Mouse (Mus musculus) limb, embryonic 10.5 days (tissue): ENCODE measurements around the gene Tbx5. TPM values are rescaled to one million over a fixed set of nuclear protein-coding genes. Genes with fewer than 3 reads are reported as not detected.

Experiments
- DNase-seq: peaks from one replicate; pipeline ENCODE4 v3.0.0-alpha.2; 2017; ENCODE audit warnings: low spot score
- H3K27ac ChIP-seq: fragments of 300-500 bp; sonication (generic); 2 replicates; pipeline ENCODE4 v1.5.1; 2016; ENCODE audit warnings: mild to moderate bottlenecking
- H3K27me3 ChIP-seq: fragments of 300-500 bp; sonication (generic); 2 replicates; pipeline ENCODE4 v1.6.1; 2016; ENCODE audit warnings: low read depth, mild to moderate bottlenecking; ENCODE audit not compliant: poor library complexity, severe bottlenecking
- H3K36me3 ChIP-seq: fragments of 300-500 bp; sonication (generic); 2 replicates; pipeline ENCODE4 v1.6.1; 2016; ENCODE audit warnings: mild to moderate bottlenecking, moderate library complexity
- H3K4me1 ChIP-seq: fragments of 300-500 bp; sonication (generic); 2 replicates; pipeline ENCODE4 v1.6.1; 2016
- H3K4me3 ChIP-seq: fragments of 300-500 bp; sonication (generic); 2 replicates; pipeline ENCODE4 v1.5.1; 2016; ENCODE audit warnings: mild to moderate bottlenecking, moderate library complexity
- H3K9me3 ChIP-seq: fragments of 300-500 bp; sonication (generic); replicated peaks from 2 replicates; pipeline ENCODE4 v1.6.1; 2016; ENCODE audit warnings: mild to moderate bottlenecking
- WGBS: fragments of 180-500 bp; shearing (Covaris S2); methylation state at CpG from one replicate; pipeline ENCODE4 v1.1.7; 2016; 5-methylcytosine and 5-hydroxymethylcytosine counted together
- polyA plus RNA-seq: library from polyadenylated mRNA; unstranded; fragments of >200 nt; fragmentation: Nextera tagmentation; extraction: Ambion mirVana; gene quantifications from 2 replicates; pipeline ENCODE4 v1.2.1, GENCODE M21; 2016

The Tbx5 gene
- polyA plus RNA-seq = 35.6 and 39.1 TPM in 2 replicates

GRCm38 (mm10) chr5:119832479-119832796 lies at the start of gene Tbx5:
Gene Tbx5, plus strand, starts transcription at chr5:119832668.
- WGBS = 1% methylated on average over 16 of the region's 16 CpGs
- peak; percentile 71 for DNase-seq
- Histone ChIP-seq H3K4me3 (peak within 1 kb of the TSS; percentile 64), H3K9me3 (no peaks in the 10 kb centered on the region), H3K27me3 (peaks cover 100% of the 10 kb centered on the region), H3K36me3 (peaks cover 9% of the 10 kb centered on the region), H3K4me1 (peaks cover 39% of the 10 kb centered on the region), H3K27ac (peak within 1 kb of the TSS; percentile 99)

- no peaks in the 10 kb centered on the region for H3K36me3 ChIP-seq
- H3K4me1 ChIP-seq = peaks cover 6% of the 10 kb centered on the region
- DNase-seq = peak; percentile 33
- H3K9me3 ChIP-seq = no peaks in the 10 kb centered on the region
- H3K27me3 ChIP-seq = 0 out of 2 replicates have a peak, but pooled peaks cover 4% of the 10 kb centered on the region
- WGBS = 86% methylated on average over 7 of the region's 7 CpGs
- H3K4me3 ChIP-seq = no peak overlapping the region
- H3K27ac ChIP-seq = no peak overlapping the region
Measured at GRCm38 (mm10) chr5:119785959-119786358, 46.5 kb upstream of the Tbx5 start.

- WGBS = 43% methylated on average over 5 of the region's 5 CpGs
- Histone ChIP-seq H3K4me3 (no peak overlapping the region), H3K27ac (peak overlapping the region; percentile 10; the same call in 1 of the 2 replicates), H3K36me3 (no peaks in the 10 kb centered on the region), H3K9me3 (no peaks in the 10 kb centered on the region), H3K27me3 (peaks cover 55% of the 10 kb centered on the region), H3K4me1 (peaks cover 47% of the 10 kb centered on the region)
- peak; percentile 34 for DNase-seq
Measured at GRCm38 (mm10) chr5:119791664-119792063, 40.8 kb upstream of the Tbx5 start.

DNA sequence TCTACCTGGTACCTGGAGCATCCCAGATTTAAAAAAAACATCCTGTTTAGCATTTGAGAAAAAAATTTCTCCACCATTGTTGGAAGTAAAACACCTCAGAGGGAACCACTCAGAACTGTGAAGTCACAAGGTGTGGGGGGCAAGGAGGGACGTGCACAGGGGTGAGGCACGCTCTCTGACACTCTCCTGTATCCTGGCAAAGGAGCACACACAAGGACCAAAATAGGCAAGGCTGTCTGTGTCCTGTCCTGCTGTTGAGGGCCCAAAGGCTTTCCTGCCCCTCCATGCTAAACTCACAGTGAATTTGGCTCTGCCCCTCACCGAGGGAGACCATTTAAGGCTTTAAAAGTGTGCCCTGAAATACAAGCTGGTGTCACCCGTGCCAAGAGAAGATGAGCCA lies 38.5 kb upstream of the Tbx5 start:
- WGBS = 5% methylated on average over 4 of the region's 4 CpGs
- H3K27me3 ChIP-seq = peaks cover 74% of the 10 kb centered on the region
- peak overlapping the region; percentile 98 for H3K27ac ChIP-seq
- H3K4me3 ChIP-seq = no peak overlapping the region
- peak; percentile 35 for DNase-seq
- no peaks in the 10 kb centered on the region for H3K36me3 ChIP-seq
- H3K4me1 ChIP-seq = peaks cover 56% of the 10 kb centered on the region
- H3K9me3 ChIP-seq = no peaks in the 10 kb centered on the region

DNA sequence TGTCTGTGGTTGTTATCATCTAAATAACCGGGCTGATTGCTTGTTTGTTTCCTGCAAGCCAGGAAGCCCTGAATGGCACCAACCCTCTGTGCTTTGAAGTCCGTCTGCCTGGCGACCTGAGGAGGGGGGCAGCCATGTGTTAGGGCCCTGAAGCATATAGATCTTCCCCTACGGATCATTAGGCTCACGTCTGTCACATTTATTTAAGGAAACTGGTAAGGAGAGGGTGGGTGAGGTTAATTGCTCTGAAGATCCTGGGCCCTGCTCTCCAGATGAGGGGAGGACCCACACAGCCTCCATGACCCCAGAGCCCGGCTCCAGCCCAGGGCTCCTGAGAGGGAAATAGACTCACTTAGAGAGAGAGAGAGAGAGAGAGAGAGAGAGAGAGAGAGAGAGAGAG lies 37.1 kb upstream of the Tbx5 start:
- Histone ChIP-seq H3K36me3 (0 out of 2 replicates have a peak, but pooled peaks cover under 1% of the 10 kb centered on the region), H3K4me1 (peaks cover 67% of the 10 kb centered on the region), H3K4me3 (peak overlapping the region; percentile 69), H3K27me3 (peaks cover 88% of the 10 kb centered on the region), H3K9me3 (no peaks in the 10 kb centered on the region), H3K27ac (peak overlapping the region; percentile 98)
- peak; percentile 65 for DNase-seq
- WGBS = under 1% methylated on average over 6 of the region's 6 CpGs

DNA sequence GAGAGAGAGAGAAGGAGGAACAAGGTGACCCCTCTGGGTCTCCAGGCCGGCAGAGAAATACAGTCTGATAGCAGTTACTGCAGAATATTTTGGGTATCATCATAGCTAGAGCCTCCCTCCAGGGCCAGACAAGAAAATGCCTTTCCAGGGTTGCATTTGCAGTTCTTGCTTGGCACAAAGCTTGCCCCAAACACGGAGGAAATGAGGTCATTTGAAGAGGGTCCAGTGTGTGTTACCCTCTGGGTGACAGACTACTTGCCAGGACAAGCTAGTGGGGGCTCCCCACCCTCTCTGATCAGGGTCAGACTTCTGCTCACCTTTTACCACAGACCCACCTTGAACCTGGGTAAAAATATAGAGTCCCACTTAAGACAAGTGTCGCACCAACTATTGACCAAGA lies 36.7 kb upstream of the Tbx5 start:
- Histone ChIP-seq H3K27ac (peak overlapping the region; percentile 98), H3K27me3 (peaks cover 92% of the 10 kb centered on the region), H3K4me3 (peak overlapping the region; percentile 69), H3K36me3 (0 out of 2 replicates have a peak, but pooled peaks cover 3% of the 10 kb centered on the region), H3K9me3 (no peaks in the 10 kb centered on the region), H3K4me1 (peaks cover 71% of the 10 kb centered on the region)
- WGBS = 5% methylated on average over 3 of the region's 3 CpGs
- DNase-seq = peak; percentile 59

- peak; percentile 81 for DNase-seq
- Histone ChIP-seq H3K27ac (peak overlapping the region; percentile 98), H3K9me3 (no peaks in the 10 kb centered on the region), H3K4me3 (peak overlapping the region; percentile 69), H3K4me1 (peaks cover 78% of the 10 kb centered on the region), H3K27me3 (peaks cover 100% of the 10 kb centered on the region), H3K36me3 (0 out of 2 replicates have a peak, but pooled peaks cover 3% of the 10 kb centered on the region)
- under 1% methylated on average over 33 of the region's 33 CpGs for WGBS
Measured at GRCm38 (mm10) chr5:119796443-119797160, 35.9 kb upstream of the Tbx5 start.

GRCm38 (mm10) chr5:119797580-119798150 lies 34.8 kb upstream of the Tbx5 start:
- Histone ChIP-seq H3K36me3 (0 out of 2 replicates have a peak, but pooled peaks cover 3% of the 10 kb centered on the region), H3K27ac (peak overlapping the region; percentile 98), H3K27me3 (peaks cover 100% of the 10 kb centered on the region), H3K9me3 (no peaks in the 10 kb centered on the region), H3K4me3 (peak overlapping the region; percentile 69), H3K4me1 (peaks cover 80% of the 10 kb centered on the region)
- 1% methylated on average over 26 of the region's 26 CpGs for WGBS
- DNase-seq = peak; percentile 64

DNA sequence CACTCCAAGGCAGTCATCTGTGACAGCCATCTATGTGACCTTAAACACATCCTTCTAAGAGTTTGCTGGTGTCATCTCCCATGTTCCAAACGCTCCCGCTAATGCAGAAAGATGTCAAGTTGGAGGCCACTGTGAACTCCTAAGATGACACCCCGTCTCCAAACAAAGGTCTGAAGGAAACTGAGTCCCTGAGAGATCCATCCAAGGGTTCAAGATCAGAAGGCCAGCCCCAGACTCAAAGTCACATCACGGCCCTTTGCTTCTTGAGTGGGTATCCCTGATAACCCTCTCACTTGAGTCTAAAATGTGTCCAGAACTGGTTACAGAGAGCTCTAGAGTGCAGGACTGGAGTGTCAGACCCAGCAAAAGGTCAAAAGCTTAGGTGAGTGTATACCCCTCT lies 34.2 kb upstream of the Tbx5 start:
- Histone ChIP-seq H3K4me3 (peak overlapping the region; percentile 69), H3K4me1 (peaks cover 82% of the 10 kb centered on the region), H3K27ac (peak overlapping the region; percentile 98), H3K27me3 (peaks cover 100% of the 10 kb centered on the region), H3K9me3 (no peaks in the 10 kb centered on the region), H3K36me3 (0 out of 2 replicates have a peak, but pooled peaks cover 3% of the 10 kb centered on the region)
- 4% methylated on average over 4 of the region's 4 CpGs for WGBS
- no peak for DNase-seq

DNA sequence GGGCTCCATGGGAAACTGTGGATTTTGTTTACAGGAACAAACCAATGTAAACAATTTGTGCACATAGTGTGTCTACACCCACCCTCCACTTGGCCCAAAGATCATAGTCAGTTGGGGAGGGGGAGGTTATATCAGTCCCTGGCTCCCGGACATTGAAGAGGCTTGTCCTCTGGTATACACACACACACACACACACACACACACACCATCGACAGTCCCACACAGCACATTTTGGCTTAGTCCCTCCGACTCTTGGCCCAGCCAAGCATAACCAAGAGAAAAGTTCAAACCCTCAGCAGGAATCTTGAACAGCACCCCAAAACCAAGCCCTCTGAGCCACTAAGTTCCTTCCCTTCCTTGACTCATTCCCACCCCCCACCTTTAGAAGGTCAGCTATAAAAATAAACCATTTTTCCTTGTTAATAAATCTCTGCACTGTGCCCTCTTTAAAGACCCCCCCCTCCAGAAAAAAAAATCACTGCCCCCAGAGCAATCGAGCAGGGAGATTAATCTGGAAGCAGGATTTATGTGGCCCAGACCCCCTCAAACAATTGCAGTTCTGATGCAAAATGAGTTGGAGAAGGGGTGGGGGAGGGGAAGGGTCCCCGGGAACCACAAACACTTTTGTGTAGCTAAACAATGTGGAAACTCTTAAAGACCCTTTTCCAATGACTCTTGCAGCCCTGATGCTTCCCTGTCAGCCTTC lies 33.6 kb upstream of the Tbx5 start:
- H3K27ac ChIP-seq = peak overlapping the region; percentile 98
- peaks cover 7% of the 10 kb centered on the region for H3K36me3 ChIP-seq
- H3K4me3 ChIP-seq = peak overlapping the region; percentile 69
- DNase-seq = peak; percentile 67
- peaks cover 80% of the 10 kb centered on the region for H3K4me1 ChIP-seq
- WGBS = 2% methylated on average over 5 of the region's 5 CpGs
- H3K27me3 ChIP-seq = peaks cover 100% of the 10 kb centered on the region
- H3K9me3 ChIP-seq = no peaks in the 10 kb centered on the region

GRCm38 (mm10) chr5:119799419-119800242 lies 32.8 kb upstream of the Tbx5 start:
- peaks cover 9% of the 10 kb centered on the region for H3K36me3 ChIP-seq
- DNase-seq = peak; percentile 64
- peaks cover 73% of the 10 kb centered on the region for H3K4me1 ChIP-seq
- no peaks in the 10 kb centered on the region for H3K9me3 ChIP-seq
- peak overlapping the region; percentile 69 for H3K4me3 ChIP-seq
- peak overlapping the region; percentile 98 for H3K27ac ChIP-seq
- WGBS = 1% methylated on average over 9 of the region's 9 CpGs
- H3K27me3 ChIP-seq = peaks cover 100% of the 10 kb centered on the region

DNA sequence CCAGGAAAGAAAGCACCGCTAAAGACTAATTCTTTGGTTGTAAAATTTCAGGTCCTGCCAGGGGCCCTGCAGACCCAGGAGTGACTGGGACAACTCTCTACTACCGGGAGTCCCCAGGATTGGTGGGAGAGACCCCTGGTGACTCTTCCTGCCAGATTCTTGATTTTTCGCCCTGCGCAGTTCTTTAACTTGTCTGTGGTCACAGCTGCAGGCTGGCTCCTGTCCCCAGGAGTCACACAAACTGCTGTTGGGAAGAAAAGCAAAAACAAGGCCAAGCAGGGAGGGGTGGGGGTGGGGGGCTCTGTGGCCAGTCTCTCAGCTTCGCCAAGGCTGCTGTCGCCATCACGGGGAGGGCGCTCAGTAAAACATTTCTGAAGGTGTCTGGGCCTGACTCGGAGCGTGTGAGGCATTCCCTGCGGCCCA lies 32.2 kb upstream of the Tbx5 start:
- peak overlapping the region; percentile 69 for H3K4me3 ChIP-seq

More for the DNA sequence above, 32.2 kb upstream of the Tbx5 start:
- under 1% methylated on average over 11 of the region's 11 CpGs for WGBS
- DNase-seq = peak; percentile 73
- peak overlapping the region; percentile 98 for H3K27ac ChIP-seq
- H3K4me1 ChIP-seq = peaks cover 67% of the 10 kb centered on the region
- peaks cover 100% of the 10 kb centered on the region for H3K27me3 ChIP-seq
- no peaks in the 10 kb centered on the region for H3K9me3 ChIP-seq
- peaks cover 9% of the 10 kb centered on the region for H3K36me3 ChIP-seq
